Mouse (Mus musculus) activated CD4-positive, CD25-positive, alpha-beta regulatory T cell, adult 4 months (primary cell): ENCODE measurements around the gene Mei1. TPM values are rescaled to one million over a fixed set of nuclear protein-coding genes. Genes with fewer than 3 reads are reported as not detected.
"Not testable (repeated sequence)": the region's sequence is repeated elsewhere in the genome, so short reads cannot be mapped to it uniquely, and the experiment has no call there.

Source experiments
- ATAC-seq: one replicate; pipeline ENCODE4 v1.8.0; 2017
- polyA plus RNA-seq, 2 experiments: library from polyadenylated mRNA; unstranded; fragments of 100-300 nt; shearing (Covaris generic); gene quantifications; one replicate each; pipeline ENCODE4 v1.2.1; 2017

Mei1 gene
- polyA plus RNA-seq, 2 experiments from 2014 or later, result not detected

- no peak for ATAC-seq
These were observed 16.3 kb downstream of the Mei1 start for GRCm38 (mm10) chr15:82086131-82086530.

- no peak for ATAC-seq
These were observed 17.5 kb downstream of the Mei1 start for GRCm38 (mm10) chr15:82087266-82087665.

GRCm38 (mm10) chr15:82091061-82091460, 21.3 kb downstream of the Mei1 start:
- no peak for ATAC-seq

DNA sequence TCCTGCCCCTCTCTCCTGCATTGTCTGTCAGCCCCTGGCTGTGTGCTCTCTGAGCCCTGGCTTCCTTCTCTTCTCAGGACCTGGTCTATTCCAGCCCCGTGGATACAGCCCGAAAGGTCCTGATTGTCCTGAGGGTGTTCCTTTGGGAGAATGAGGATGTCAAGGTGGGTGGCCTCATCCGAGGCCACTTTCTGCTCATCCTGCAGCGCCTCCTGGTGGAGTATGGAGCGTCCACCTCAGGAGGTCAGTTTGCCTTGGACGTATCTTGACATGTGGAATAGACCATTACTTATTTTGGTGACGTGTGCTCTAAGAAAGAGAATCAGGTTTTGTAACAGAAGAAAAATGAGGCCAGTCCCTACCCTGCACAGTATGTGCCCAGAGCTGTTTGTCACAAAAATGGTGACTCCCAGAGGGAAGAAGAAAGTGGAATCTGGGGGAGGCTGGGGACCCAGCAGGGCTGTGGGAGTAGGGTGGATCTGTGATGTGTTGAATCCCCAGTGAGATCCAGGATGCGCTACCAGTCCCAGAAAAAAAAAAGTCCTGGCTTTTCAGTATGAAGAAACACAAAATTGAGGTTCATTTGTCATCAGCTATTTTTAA, 37.3 kb downstream of the Mei1 start:
- ATAC-seq, result no peak

DNA sequence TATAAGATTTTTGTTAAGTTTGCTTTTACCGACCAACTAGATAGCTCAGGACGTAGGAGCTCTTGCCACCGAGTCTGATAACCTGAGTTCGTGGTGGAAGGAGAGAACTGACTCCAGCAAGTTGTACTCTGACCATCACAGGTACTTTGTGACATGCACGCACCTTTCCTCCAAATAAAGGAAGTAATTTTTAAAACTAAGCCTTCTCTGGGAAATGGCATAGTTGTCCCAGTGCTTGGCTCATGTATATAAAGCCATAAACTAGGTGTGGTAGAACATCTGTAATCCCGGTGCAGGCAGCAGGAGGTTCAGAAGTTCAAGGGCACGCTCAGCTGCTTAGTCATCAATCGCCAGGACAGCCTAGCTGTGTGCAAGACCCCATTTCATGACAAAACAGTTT, 50.7 kb downstream of the Mei1 start:
- no peak for ATAC-seq

GRCm38 (mm10) chr15:82126690-82127089, 56.9 kb downstream of the Mei1 start:
- not testable (repeated sequence) for ATAC-seq

DNA sequence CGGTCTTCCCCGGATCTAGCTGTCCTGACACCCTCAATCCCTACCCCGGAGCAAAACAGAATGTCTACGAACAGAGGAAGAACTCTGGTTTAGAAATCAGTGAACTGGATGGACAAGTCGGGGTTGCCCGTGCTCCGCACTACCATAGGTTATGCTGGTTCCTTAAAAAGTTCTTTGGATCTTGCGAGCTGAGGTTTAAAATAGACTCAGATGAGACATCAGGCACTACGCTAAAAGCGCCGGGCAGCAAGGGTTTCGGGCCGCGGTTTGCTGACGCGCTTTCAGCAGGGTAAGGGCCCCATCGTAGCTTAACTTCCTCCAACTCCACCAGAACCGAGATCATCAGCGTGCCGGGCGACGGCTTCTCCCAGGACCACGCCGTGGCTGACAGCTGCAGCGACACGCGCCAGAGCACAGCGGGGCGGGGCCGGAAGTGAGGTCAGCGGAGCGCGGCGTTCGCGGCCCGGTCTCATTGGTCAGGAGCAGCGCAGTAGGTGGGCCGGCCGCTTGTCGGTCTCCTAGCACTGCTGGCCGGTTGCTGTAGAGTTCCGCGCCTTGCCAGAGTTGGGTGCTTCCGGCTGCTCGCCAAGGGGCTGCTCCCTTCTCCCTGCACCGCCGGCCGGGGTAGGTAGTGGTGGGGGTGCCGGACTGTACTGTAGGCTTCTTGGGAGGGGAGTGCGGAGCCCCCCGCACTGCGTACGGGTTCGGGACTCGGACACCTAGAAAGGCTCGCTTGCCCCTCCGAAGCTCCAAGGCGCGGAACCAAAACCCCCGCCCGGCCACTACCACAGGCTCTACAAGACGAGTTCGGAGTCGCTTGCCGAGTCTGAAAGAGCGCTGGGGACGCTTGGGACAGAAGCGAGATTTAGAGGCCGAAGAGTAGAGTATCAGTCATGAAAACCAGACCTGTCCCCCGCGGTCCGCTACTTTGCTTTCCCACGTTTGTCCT, 57.9 kb downstream of the Mei1 start, which contains the start of gene Ccdc134:
Gene Ccdc134 (plus strand): TSS at position 497 of the 949 bp plus-strand sequence.
- ATAC-seq, result peak; percentile 98

DNA sequence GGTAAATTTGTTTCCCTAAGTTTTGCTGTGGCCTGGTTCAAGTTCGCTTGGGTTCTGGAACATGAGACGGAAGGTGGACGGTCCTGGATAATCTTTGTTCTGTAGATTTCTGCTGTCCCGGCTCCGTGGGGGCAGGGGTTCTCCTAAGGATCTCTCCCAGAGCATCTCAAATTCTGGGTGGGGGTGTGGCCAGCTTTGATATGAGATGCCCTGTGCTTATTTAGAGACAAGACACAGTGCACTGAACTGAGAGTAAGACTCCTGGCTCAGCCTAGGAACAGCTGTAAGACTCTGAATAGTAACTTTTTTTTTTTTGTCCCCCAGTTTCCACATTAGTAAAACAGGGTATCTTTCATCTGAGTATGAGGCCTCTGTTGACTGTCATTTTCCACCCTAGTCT, 58.6 kb downstream of the Mei1 start:
- ATAC-seq, result no peak

DNA sequence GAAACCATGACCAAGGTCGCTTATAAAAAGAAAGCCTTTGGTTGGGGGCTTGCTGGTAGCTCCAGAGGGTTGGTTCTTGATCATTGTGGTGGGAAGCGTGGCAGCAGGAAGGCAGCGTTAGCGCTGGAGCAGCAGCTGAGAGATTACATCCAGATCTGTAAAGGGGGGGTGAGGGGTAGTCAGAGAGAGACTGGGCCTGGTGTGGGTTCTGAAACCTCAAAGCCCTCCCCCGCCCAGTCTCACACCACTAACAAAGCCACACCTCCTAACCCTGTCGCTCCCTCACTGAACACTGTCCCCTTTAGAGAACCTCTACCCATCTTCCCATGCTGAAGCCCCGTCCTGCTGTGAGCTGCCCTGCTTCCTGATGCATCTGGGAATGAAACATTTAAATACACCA, 60.8 kb downstream of the Mei1 start:
- ATAC-seq, result no peak

DNA sequence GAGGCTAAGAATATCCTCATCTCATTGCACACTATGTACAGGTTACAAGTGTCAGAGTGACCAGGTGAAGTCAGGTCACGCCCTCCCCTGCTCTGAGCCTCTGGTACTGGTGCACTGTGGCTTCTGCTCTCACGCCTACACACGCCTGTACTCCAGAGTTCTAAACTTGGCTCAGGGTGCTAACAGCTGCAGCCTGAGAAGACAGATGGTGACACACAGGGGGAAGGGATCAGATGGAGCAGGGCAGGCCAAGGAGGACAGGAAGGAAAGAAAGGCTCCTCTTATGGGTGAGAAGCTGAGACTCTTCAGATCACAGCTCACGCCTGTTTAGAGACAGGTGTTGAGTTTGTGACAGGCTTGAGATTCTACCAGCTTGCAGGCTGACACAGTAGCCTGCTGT, 65.6 kb downstream of the Mei1 start:
- no peak for ATAC-seq

DNA sequence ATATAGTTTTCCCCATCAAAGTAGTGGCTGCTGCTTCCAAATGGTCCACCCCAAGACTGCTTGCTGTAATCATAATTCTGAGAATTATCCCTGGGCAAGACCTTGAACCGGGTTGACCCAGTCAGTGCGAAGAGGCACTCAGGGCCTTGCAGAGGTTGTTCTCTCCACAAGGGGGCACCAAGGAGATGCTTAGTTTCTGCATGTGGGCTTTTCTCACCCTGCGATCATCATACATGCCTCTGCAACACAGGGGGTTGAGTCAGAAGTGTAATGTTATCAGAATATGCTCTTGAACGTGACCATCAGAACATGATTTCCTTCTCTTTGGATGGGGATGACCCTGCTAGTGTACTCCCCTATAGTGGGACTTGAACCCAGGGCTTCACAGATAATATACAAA, 68.8 kb downstream of the Mei1 start:
- ATAC-seq, result peak; percentile 74

- no peak for ATAC-seq
These were observed 69.4 kb downstream of the Mei1 start for GRCm38 (mm10) chr15:82139196-82139595.

DNA sequence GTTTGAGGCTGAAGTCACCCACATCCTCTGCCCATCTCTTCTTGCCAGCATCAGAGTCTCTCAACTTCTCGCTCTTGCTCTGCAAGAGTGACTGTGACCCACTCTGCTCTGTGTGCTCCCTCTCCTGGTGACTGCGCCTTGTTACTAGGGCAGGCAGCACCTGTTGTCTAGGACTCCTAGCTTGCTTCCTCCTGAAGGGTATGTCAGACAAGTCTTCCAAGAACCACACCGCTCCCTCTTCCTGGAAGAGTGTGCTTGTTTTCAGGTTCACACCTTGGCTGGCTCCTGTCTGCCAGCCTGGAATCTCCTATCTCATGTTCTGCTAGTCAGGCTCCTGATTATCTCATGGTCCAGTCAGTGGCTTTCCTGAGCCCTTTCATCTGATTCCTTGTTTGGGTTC, 70.6 kb downstream of the Mei1 start:
- no peak for ATAC-seq

GRCm38 (mm10) chr15:82144157-82144556, 74.4 kb downstream of the Mei1 start:
- ATAC-seq, result no peak

DNA sequence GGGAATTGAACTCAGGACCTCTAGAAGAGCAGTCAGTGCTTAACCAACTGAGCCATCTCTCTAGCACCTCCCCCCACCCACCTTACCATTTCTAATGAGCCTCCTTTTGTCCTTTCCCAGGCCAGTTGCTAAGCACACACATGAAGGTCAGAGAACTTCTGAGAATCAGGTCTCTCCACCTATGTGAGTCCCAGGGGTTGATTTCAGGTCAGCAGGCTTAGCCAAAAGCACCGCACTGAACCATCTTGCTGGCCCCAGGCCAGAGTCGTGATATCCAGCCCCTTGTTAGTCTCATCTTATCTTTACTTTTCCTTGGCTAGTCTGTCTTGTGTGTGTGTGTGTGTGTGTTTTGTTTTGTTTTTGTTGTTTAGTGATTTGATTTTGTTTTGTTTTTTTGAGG, 75.6 kb downstream of the Mei1 start:
- no peak for ATAC-seq

DNA sequence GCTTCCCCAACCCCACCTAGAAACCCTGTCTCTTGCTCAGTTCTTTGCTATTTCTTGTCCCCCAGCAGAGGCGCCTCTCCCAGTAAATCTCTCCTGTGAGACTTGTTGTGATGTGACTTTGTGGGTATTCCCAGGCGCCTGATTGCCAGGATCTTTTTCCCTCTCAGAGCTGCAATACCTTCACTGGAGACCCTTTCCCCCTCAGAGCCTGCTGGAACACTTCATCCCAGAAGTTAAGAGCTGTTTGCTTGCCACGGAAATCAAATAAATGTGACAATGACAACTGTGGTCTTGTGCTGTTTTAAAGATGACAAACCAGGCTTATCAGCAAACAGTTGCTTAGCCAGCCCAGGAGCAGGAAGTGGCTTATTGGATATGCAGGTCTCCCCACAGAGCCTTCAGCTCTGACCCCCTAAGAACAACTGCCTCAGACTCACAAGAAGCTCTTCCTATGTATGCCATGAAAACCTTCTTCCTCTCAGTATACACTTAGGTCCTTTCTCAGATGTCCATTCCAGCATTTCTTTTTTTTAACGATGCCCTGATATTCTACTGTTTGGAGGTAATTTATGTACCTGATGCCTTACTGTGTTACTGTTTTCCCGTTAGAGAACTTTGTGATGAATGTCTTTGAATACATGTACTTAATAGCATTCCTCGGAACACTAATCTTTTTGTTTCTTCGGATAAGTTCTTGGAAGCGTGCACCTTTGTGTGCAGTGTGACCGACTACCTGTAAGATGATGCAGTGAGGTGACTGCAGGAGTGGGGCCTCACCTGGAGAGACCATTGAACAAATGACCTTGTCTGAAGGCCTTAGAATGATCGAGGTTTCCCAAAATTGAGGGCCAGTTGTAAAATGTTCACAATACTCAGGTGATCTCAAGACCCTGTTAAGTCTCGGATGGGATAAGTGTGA, 76.3 kb downstream of the Mei1 start:
- no peak for ATAC-seq

GRCm38 (mm10) chr15:82146770-82147610, 77.2 kb downstream of the Mei1 start, which contains the start of gene Srebf2:
Gene Srebf2 (plus strand): TSS chr15:82147181.
- peak; percentile 97 for ATAC-seq

GRCm38 (mm10) chr15:82147611-82148111, 77.9 kb downstream of the Mei1 start:
- ATAC-seq, result no peak

DNA sequence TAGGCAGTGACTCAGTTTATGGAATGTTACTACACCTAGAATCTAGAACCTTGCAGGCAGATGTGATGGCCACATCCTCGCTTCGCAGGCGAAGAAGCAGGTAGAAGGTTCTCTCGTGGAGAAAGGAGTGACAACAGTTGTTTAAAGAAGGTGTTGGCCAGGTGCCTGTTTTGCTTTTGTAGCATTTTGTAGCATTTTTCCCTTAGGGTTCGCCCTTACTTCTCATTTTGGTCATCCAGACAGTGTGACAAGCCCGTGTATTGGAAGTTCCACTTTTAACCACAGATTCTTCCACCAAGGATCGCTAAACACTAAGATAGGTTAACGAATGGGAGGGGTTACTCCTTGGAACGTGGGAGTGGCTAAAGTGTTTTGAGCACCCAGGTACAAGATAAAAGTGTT, 78.7 kb downstream of the Mei1 start:
- ATAC-seq, result no peak

DNA sequence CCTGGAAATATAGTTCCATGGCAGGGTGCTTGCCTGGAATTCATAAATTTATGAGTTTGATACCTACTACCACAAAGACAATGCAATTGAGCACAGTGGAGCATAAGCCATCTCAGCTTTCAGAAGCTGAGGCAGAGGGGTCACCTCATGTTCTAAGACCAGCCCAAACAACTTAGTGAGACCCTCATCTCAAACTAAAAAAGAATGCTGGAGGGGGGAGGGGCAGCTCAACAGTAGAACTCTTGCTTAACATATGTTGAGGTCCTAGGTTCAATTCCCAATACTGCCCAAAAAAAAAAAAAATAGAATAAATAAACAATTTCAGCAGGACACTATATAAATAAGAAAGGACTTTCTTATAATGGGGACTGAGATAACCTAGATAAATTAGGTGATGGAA, 80.2 kb downstream of the Mei1 start:
- ATAC-seq, result no peak

GRCm38 (mm10) chr15:82151176-82151575, 81.4 kb downstream of the Mei1 start:
- ATAC-seq, result no peak

DNA sequence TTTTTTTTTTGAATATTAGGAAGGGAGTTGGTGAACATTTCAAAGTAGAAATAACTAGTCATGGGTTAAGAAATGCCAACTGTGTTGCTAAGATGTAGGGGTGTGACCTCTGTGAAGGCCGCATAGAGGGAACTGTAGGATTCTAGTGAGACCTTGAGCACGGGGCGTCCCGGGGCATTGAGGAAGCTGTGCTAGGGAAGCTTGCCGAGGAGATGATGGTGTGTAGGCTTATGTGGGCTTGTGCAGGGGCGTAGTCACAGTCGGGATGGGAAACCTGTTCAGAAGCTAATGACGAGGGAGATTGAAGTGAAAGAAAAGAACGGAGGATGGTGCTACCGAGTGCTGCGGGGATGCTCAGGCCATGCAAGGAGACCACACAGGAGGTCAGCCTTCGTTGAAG, 82.2 kb downstream of the Mei1 start:
- ATAC-seq, result no peak
